Mouse (Mus musculus): ENCODE results near the gene Slc9a4.

DNA sequence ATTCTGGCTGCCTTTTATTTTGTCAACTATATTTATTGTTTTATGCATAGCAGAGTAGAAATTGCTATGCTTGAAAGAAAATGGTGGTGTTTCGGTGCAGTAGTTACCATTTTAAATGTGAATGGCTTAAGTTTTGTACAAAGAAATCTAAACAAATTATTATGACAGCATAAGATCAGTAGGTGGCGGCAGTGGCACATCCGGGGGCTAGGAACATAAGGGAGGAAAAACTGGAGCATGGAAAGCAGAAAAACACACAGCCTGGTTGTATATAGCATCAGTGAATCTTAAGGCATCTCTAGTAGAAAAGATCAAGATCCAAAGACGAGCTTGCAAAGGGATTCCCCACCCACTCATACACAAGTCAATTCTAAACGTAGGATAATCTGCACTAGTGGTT is 42.3 kb upstream of the Slc9a4 start:
- TF ChIP-seq CTCF (IDR thresholded peaks at IDR 0.05; ENCODE audit: control insufficient read depth, insufficient read depth, insufficient read length) (no peak), MAX (IDR thresholded peaks at IDR 0.05) (no peak), MYOD1 (IDR thresholded peaks at IDR 0.05; ENCODE audit: control insufficient read depth, insufficient read length, low read depth) (no peak), CEBPB (IDR thresholded peaks at IDR 0.05; ENCODE audit: low read depth) (no peak), USF1 (IDR thresholded peaks at IDR 0.05; ENCODE audit: low read depth) (no peak), FOSL1 (IDR thresholded peaks at IDR 0.05; ENCODE audit: insufficient read depth, low read length, poor library complexity, severe bottlenecking) (no peak), MYOG (IDR thresholded peaks at IDR 0.05; ENCODE audit: control insufficient read depth, extremely low read depth, insufficient read length) (no peak)
